In the genomic region with DNA sequence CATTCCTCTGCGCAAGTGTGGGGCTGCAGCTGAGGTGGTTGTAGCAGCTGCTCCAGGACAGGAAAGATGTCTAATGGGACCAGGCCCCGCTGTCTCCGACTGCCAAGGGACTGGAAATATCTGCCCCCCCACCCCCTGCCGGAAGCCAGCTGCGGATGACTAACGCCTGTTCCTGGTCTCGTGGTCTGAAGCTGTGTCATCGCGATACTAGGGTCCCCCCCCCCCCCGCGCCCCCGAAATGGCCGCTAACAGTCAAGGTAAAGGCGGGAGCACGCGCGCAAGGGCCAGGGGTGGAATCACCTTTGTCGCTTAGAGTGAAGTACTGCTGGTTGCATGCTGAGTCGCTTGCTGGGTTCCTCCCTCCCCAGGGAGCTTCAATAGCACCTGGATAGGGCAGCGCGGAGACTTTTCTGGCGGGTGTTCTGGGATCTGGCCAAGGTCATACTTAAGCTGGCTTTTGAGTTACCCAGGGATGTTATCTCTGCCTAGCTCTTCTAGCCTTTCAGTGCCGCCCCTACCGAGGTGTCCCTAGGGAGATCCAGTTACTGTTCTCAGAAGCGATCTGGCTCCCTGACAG, we compare ENCODE assay signal across 8 mouse cellular contexts. TPM values are rescaled to one million over a fixed set of nuclear protein-coding genes. Genes with fewer than 3 reads are reported as not detected.
DNase-seq lines count a peak whose midpoint lies in the region; ATAC-seq and TF ChIP-seq lines count a peak whose summit lies in the region.

Gene Fundc2 (plus strand): TSS at position 205 of the 577 bp plus-strand sequence.
Gene F8 (minus strand): TSS at position 421 of the 577 bp plus-strand sequence.

- peak; percentile 97 for ATAC-seq in embryonic facial prominence, embryonic 14.5 days (ENCODE audit: low read depth)
- ATAC-seq in limb, embryonic 12.5 days (ENCODE audit: insufficient number of reproducible peaks, insufficient read depth, low FRiP score, low TSS enrichment, low read depth): peak; percentile 95
- ATAC-seq in midbrain, embryonic 14.5 days (ENCODE audit: low FRiP score, low TSS enrichment): peak; percentile 96

- DNase-seq in A20 (ENCODE audit: low read depth, low spot score): peak; percentile 87
- DNase-seq in embryonic facial prominence, embryonic 14.5 days (ENCODE audit: low spot score): peak; percentile 89
- DNase-seq in heart, adult 8-10 months (ENCODE audit: low spot score): peak; percentile 74
- peak; percentile 45 to 75 for DNase-seq in kidney, adult 8-10 months
- peak; percentile 87 for DNase-seq in midbrain, embryonic 14.5 days
- peak; percentile 23 to 51 for DNase-seq in spleen, adult 18-20 months

- H3K9ac ChIP-seq in embryonic facial prominence, embryonic 14.5 days (ENCODE audit: low read depth, low read length): peak within 1 kb of the TSS; percentile 76
- H3K9ac ChIP-seq in limb, embryonic 12.5 days (replicated peaks): peak within 1 kb of the TSS; percentile 56; the same call in 1 of the 2 replicates
- H3K9ac ChIP-seq in midbrain, embryonic 14.5 days (replicated peaks; ENCODE audit: low read length): peak within 1 kb of the TSS; percentile 57; the same call in 1 of the 2 replicates

- peak within 1 kb of the TSS; percentile 88 for H3K4me3 ChIP-seq in bone marrow, adult 2 months (replicated peaks; ENCODE audit: control insufficient read depth, low read depth, low read length)
- peak within 1 kb of the TSS; percentile 53 for H3K4me3 ChIP-seq in embryonic facial prominence, embryonic 14.5 days (ENCODE audit: low read depth, low read length)
- peak within 1 kb of the TSS; percentile 47 for H3K4me3 ChIP-seq in limb, embryonic 12.5 days (replicated peaks)
- peak within 1 kb of the TSS; percentile 51 for H3K4me3 ChIP-seq in midbrain, embryonic 14.5 days (replicated peaks; ENCODE audit: low read depth, low read length)

- no peak for TF ChIP-seq CTCF in bone marrow, adult 2 months (IDR thresholded peaks at IDR 0.05; ENCODE audit: control insufficient read depth, insufficient read depth, low read length)

- H3K9me3 ChIP-seq in embryonic facial prominence, embryonic 14.5 days (ENCODE audit: control insufficient read depth, low read length): no peaks in the 10 kb centered on the region
- H3K9me3 ChIP-seq in limb, embryonic 12.5 days: no peaks in the 10 kb centered on the region
- no peaks in the 10 kb centered on the region for H3K9me3 ChIP-seq in midbrain, embryonic 14.5 days (ENCODE audit: control insufficient read depth, low read length)

- peak within 1 kb of the TSS; percentile 57 for H3K27ac ChIP-seq in bone marrow, adult 2 months (ENCODE audit: control insufficient read depth, insufficient read depth, low read depth, low read length, poor library complexity)
- peak within 1 kb of the TSS; percentile 61; the same call in 1 of the 2 replicates for H3K27ac ChIP-seq in embryonic facial prominence, embryonic 14.5 days (replicated peaks; ENCODE audit: low read depth, low read length)
- H3K27ac ChIP-seq in limb, embryonic 12.5 days: peak within 1 kb of the TSS; percentile 72
- peak within 1 kb of the TSS; percentile 71 for H3K27ac ChIP-seq in midbrain, embryonic 14.5 days (replicated peaks; ENCODE audit: low read depth, low read length)

- TF ChIP-seq POLR2A in bone marrow, adult 2 months (IDR thresholded peaks at IDR 0.05; ENCODE audit: borderline replicate concordance, control insufficient read depth, low read depth, low read length): 0 out of 2 replicates have a peak, but pooled peaks have one; percentile 32

- no peaks in the 10 kb centered on the region for H3K27me3 ChIP-seq in embryonic facial prominence, embryonic 14.5 days (replicated peaks; ENCODE audit: control insufficient read depth, insufficient read depth, low read length)
- H3K27me3 ChIP-seq in limb, embryonic 12.5 days: no peaks in the 10 kb centered on the region
- H3K27me3 ChIP-seq in midbrain, embryonic 14.5 days (ENCODE audit: control insufficient read depth, insufficient read depth, low read length): no peaks in the 10 kb centered on the region

- H3K4me1 ChIP-seq in bone marrow, adult 2 months (ENCODE audit: control insufficient read depth, insufficient read depth, low read length): no peaks in the 10 kb centered on the region
- no peaks in the 10 kb centered on the region for H3K4me1 ChIP-seq in embryonic facial prominence, embryonic 14.5 days (ENCODE audit: control insufficient read depth, insufficient read depth, low read length)
- H3K4me1 ChIP-seq in limb, embryonic 12.5 days (replicated peaks): no peaks in the 10 kb centered on the region
- no peaks in the 10 kb centered on the region for H3K4me1 ChIP-seq in midbrain, embryonic 14.5 days (ENCODE audit: control insufficient read depth, insufficient read depth, low read length)

- no peaks in the 10 kb centered on the region; the same call in 1 of the 2 replicates for H3K36me3 ChIP-seq in embryonic facial prominence, embryonic 14.5 days (ENCODE audit: control insufficient read depth, insufficient read depth, low read length)
- H3K36me3 ChIP-seq in limb, embryonic 12.5 days: no peaks in the 10 kb centered on the region
- H3K36me3 ChIP-seq in midbrain, embryonic 14.5 days (ENCODE audit: control insufficient read depth, insufficient read depth, low read length): no peaks in the 10 kb centered on the region

- peak within 1 kb of the TSS; percentile 50 for H3K4me2 ChIP-seq in embryonic facial prominence, embryonic 14.5 days (ENCODE audit: low read depth, low read length)
- peak within 1 kb of the TSS; percentile 49 for H3K4me2 ChIP-seq in limb, embryonic 12.5 days
- peak within 1 kb of the TSS; percentile 54 for H3K4me2 ChIP-seq in midbrain, embryonic 14.5 days (ENCODE audit: low read length)

- 6% methylated on average over 25 of the region's 25 CpGs for WGBS in bone marrow, adult 2 months
- WGBS in embryonic facial prominence, embryonic 14.5 days: 13% methylated on average over 9 of the region's 25 CpGs
- WGBS in limb, embryonic 12.5 days: 12% methylated on average over 25 of the region's 25 CpGs
- WGBS in midbrain, embryonic 14.5 days: 19% methylated on average over 24 of the region's 25 CpGs

RNA-seq across cellular contexts. Expression of gene Fundc2, which starts in this region (rescaled TPM):
- 16.5 and 34.2 TPM in 2 replicates for polyA plus RNA-seq in bone marrow, adult 2 months (2011; ENCODE audit: insufficient read depth, insufficient read length, low replicate concordance, missing spikeins)
- polyA plus RNA-seq in embryonic facial prominence, embryonic 14.5 days (2014; fragmentation: Nextera tagmentation; extraction: Ambion mirVana): 83.9 and 85.9 TPM in 2 replicates
- total RNA-seq in heart, adult 8-10 months (2022): 100 to 1,000 TPM; 187 to 194 (median 190) TPM
- 47.2 and 47.6 TPM in 2 replicates for polyA plus RNA-seq in limb, embryonic 12.5 days (2016; fragmentation: Nextera tagmentation; extraction: Ambion mirVana)
- polyA plus RNA-seq in midbrain, embryonic 14.5 days (2014; fragmentation: Nextera tagmentation; extraction: Ambion mirVana): 35.5 and 44.5 TPM in 2 replicates

RNA-seq across cellular contexts. Expression of gene F8, which starts in this region (rescaled TPM):
- polyA plus RNA-seq in bone marrow, adult 2 months (2011; ENCODE audit: insufficient read depth, insufficient read length, low replicate concordance, missing spikeins): 0.27 and 1.3 TPM in 2 replicates
- polyA plus RNA-seq in embryonic facial prominence, embryonic 14.5 days (2014; fragmentation: Nextera tagmentation; extraction: Ambion mirVana): 2.4 and 2.7 TPM in 2 replicates
- total RNA-seq in heart, adult 8-10 months (2022): 1 to 10 TPM; 1.0 to 1.7 (median 1.3) TPM
- polyA plus RNA-seq in limb, embryonic 12.5 days (2016; fragmentation: Nextera tagmentation; extraction: Ambion mirVana): 0.98 and 2.1 TPM in 2 replicates
- polyA plus RNA-seq in midbrain, embryonic 14.5 days (2014; fragmentation: Nextera tagmentation; extraction: Ambion mirVana): 1.8 and 2.6 TPM in 2 replicates

Comparison
In these comparisons a context has a peak if more than half of its experiments do, and no peak if none do; other contexts are left out.
1. Peak in every context shown above with its lines: DNase-seq, ATAC-seq, H3K4me3 ChIP-seq and H3K27ac ChIP-seq.
2. DNase-seq: peak in every context shown above with its lines; median percentile 89 in embryonic facial prominence, embryonic 14.5 days; 87 in A20; 87 in midbrain, embryonic 14.5 days; 74 in heart, adult 8-10 months; 60 in kidney, adult 8-10 months; 37 in spleen, adult 18-20 months.